Mouse (Mus musculus): ENCODE measurements at regions not wholly inside any gene's neighbourhood (a gene's known extent, or its start where the extent isn't known, plus 50 kb on each side); places are given as distances from the start of the nearest gene placed in this dataset.

DNA sequence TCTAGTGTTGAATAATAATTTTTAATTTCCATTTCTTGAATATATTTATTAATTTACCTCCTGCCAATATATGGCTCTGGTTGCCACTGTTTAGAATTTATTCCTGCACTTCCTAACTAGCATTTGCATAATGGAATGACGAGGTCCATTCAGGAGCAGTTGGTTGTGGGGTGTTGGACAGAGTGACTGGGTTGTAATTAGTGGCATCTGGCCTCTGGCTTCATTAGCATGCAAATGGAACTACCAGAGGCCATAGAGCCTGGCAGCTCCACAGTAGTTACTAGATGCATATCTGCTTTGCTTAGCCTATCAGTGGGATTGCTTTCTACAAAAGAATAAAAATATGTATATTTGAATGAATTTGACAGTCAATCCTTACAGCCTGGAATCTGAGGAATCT, 1099.6 kb upstream of the Cdh8 start:
- TF ChIP-seq CTCF (IDR thresholded peaks at IDR 0.05; ENCODE audit: borderline replicate concordance, insufficient read depth, low read depth, low read length): no peak
- no peak for TF ChIP-seq POLR2A (IDR thresholded peaks at IDR 0.05; ENCODE audit: borderline replicate concordance, insufficient read depth, low read length)
